Mouse (Mus musculus): ENCODE measurements around the gene Csrnp1. TPM values are rescaled to one million over a fixed set of nuclear protein-coding genes. Genes with fewer than 3 reads are reported as not detected.
"Not testable (repeated sequence)": the region's sequence is repeated elsewhere in the genome, so short reads cannot be mapped to it uniquely, and the experiment has no call there.

Gene Csrnp1
- polyA plus RNA-seq, 1 experiment from 2014 or later = 4.8 TPM

GRCm38 (mm10) chr9:120013251-120013820 lies 28.9 kb upstream of the Csrnp1 start:
- H3K4me3 ChIP-seq = no peak overlapping the region
- H3K36me3 ChIP-seq (replicated peaks) = no peaks in the 10 kb centered on the region
- no peak overlapping the region for H3K27ac ChIP-seq (replicated peaks)
- H3K27me3 ChIP-seq (replicated peaks; ENCODE audit: low read depth, poor library complexity, severe bottlenecking) = peaks cover 20% of the 10 kb centered on the region
- WGBS = 72% methylated on average over 11 of the region's 11 CpGs
- peaks cover 35% of the 10 kb centered on the region for H3K4me1 ChIP-seq
- no peak for DNase-seq (ENCODE audit: low spot score)
- H3K9me3 ChIP-seq = no peaks in the 10 kb centered on the region

- DNase-seq (ENCODE audit: low spot score) = no peak
- H3K27me3 ChIP-seq (replicated peaks; ENCODE audit: low read depth, poor library complexity, severe bottlenecking) = peaks cover 20% of the 10 kb centered on the region
- 86% methylated on average over 5 of the region's 5 CpGs for WGBS
- no peak overlapping the region for H3K4me3 ChIP-seq
- peaks cover 35% of the 10 kb centered on the region for H3K4me1 ChIP-seq
- H3K9me3 ChIP-seq = 0 out of 2 replicates have a peak, but pooled peaks cover 3% of the 10 kb centered on the region
- no peaks in the 10 kb centered on the region for H3K36me3 ChIP-seq (replicated peaks)
- no peak overlapping the region for H3K27ac ChIP-seq (replicated peaks)
Observed at GRCm38 (mm10) chr9:120012781-120013180, 28.3 kb upstream of the Csrnp1 start.

- Histone ChIP-seq H3K27me3 (replicated peaks; ENCODE audit: low read depth, poor library complexity, severe bottlenecking) (peaks cover 20% of the 10 kb centered on the region), H3K4me1 (peaks cover 35% of the 10 kb centered on the region)
- WGBS = 89% methylated on average over 6 of the region's 6 CpGs
- not testable (repeated sequence) for DNase-seq (ENCODE audit: low spot score); H3K27ac ChIP-seq (replicated peaks); H3K36me3 ChIP-seq (replicated peaks); H3K9me3 ChIP-seq; H3K4me3 ChIP-seq
Observed at GRCm38 (mm10) chr9:120012161-120012560, 27.7 kb upstream of the Csrnp1 start.

GRCm38 (mm10) chr9:120011533-120011932 lies 27.1 kb upstream of the Csrnp1 start:
- Histone ChIP-seq H3K27ac (replicated peaks) (peak overlapping the region; percentile 75), H3K36me3 (replicated peaks) (no peaks in the 10 kb centered on the region), H3K4me1 (peaks cover 30% of the 10 kb centered on the region), H3K27me3 (replicated peaks; ENCODE audit: low read depth, poor library complexity, severe bottlenecking) (peaks cover 20% of the 10 kb centered on the region), H3K4me3 (peak overlapping the region; percentile 64), H3K9me3 (0 out of 2 replicates have a peak, but pooled peaks cover 5% of the 10 kb centered on the region)
- DNase-seq (ENCODE audit: low spot score) = peak; percentile 75
- WGBS = 2% methylated on average over 10 of the region's 10 CpGs

- H3K4me1 ChIP-seq = peaks cover 32% of the 10 kb centered on the region
- DNase-seq (ENCODE audit: low spot score) = peak; percentile 95
- H3K9me3 ChIP-seq = 0 out of 2 replicates have a peak, but pooled peaks cover 5% of the 10 kb centered on the region
- no peaks in the 10 kb centered on the region for H3K36me3 ChIP-seq (replicated peaks)
- H3K27ac ChIP-seq (replicated peaks) = peak overlapping the region; percentile 75
- 1% methylated on average over 60 of the region's 60 CpGs for WGBS
- H3K27me3 ChIP-seq (replicated peaks; ENCODE audit: low read depth, poor library complexity, severe bottlenecking) = peaks cover 20% of the 10 kb centered on the region
- peak overlapping the region; percentile 64 for H3K4me3 ChIP-seq
Observed at GRCm38 (mm10) chr9:120010781-120011511, 26.5 kb upstream of the Csrnp1 start.

- Histone ChIP-seq H3K36me3 (replicated peaks) (no peaks in the 10 kb centered on the region), H3K27ac (replicated peaks) (no peak overlapping the region), H3K9me3 (0 out of 2 replicates have a peak, but pooled peaks cover 5% of the 10 kb centered on the region), H3K27me3 (replicated peaks; ENCODE audit: low read depth, poor library complexity, severe bottlenecking) (peaks cover 20% of the 10 kb centered on the region), H3K4me1 (peaks cover 31% of the 10 kb centered on the region), H3K4me3 (no peak overlapping the region)
- DNase-seq (ENCODE audit: low spot score) = no peak
- WGBS = 98% methylated on average over 3 of the region's 3 CpGs
Observed at GRCm38 (mm10) chr9:120009871-120010270, 25.4 kb upstream of the Csrnp1 start.

- Histone ChIP-seq H3K36me3 (replicated peaks) (no peaks in the 10 kb centered on the region), H3K4me3 (no peak overlapping the region), H3K9me3 (0 out of 2 replicates have a peak, but pooled peaks cover 5% of the 10 kb centered on the region), H3K27ac (replicated peaks) (no peak overlapping the region), H3K4me1 (peaks cover 27% of the 10 kb centered on the region), H3K27me3 (replicated peaks; ENCODE audit: low read depth, poor library complexity, severe bottlenecking) (peaks cover 20% of the 10 kb centered on the region)
- 82% methylated on average over 7 of the region's 7 CpGs for WGBS
- no peak for DNase-seq (ENCODE audit: low spot score)
Observed at GRCm38 (mm10) chr9:120009226-120009841, 24.9 kb upstream of the Csrnp1 start.

GRCm38 (mm10) chr9:120007833-120008232 lies 23.4 kb upstream of the Csrnp1 start:
- no peak overlapping the region for H3K4me3 ChIP-seq
- 0 out of 2 replicates have a peak, but pooled peaks cover 5% of the 10 kb centered on the region for H3K9me3 ChIP-seq
- 86% methylated on average over 1 of the region's 1 CpGs for WGBS
- no peak overlapping the region for H3K27ac ChIP-seq (replicated peaks)
- peaks cover 15% of the 10 kb centered on the region for H3K27me3 ChIP-seq (replicated peaks; ENCODE audit: low read depth, poor library complexity, severe bottlenecking)
- H3K36me3 ChIP-seq (replicated peaks) = no peaks in the 10 kb centered on the region
- no peak for DNase-seq (ENCODE audit: low spot score)
- H3K4me1 ChIP-seq = peaks cover 20% of the 10 kb centered on the region

- Histone ChIP-seq H3K36me3 (replicated peaks) (no peaks in the 10 kb centered on the region), H3K27me3 (replicated peaks; ENCODE audit: low read depth, poor library complexity, severe bottlenecking) (0 out of 2 replicates have a peak, but pooled peaks cover 8% of the 10 kb centered on the region), H3K27ac (replicated peaks) (no peak overlapping the region), H3K4me3 (no peak overlapping the region), H3K4me1 (peaks cover 22% of the 10 kb centered on the region), H3K9me3 (0 out of 2 replicates have a peak, but pooled peaks cover 5% of the 10 kb centered on the region)
- DNase-seq (ENCODE audit: low spot score) = no peak
- WGBS = 71% methylated on average over 3 of the region's 3 CpGs
Observed at GRCm38 (mm10) chr9:120005936-120006335, 21.5 kb upstream of the Csrnp1 start.

GRCm38 (mm10) chr9:120002893-120003292 lies 18.4 kb upstream of the Csrnp1 start:
- Histone ChIP-seq H3K27ac (replicated peaks) (peak overlapping the region; percentile 30; the same call in 1 of the 2 replicates), H3K9me3 (0 out of 2 replicates have a peak, but pooled peaks cover 3% of the 10 kb centered on the region), H3K36me3 (replicated peaks) (no peaks in the 10 kb centered on the region), H3K27me3 (replicated peaks; ENCODE audit: low read depth, poor library complexity, severe bottlenecking) (0 out of 2 replicates have a peak, but pooled peaks cover 3% of the 10 kb centered on the region), H3K4me3 (no peak overlapping the region), H3K4me1 (peaks cover 17% of the 10 kb centered on the region)
- DNase-seq (ENCODE audit: low spot score) = no peak
- WGBS = 83% methylated on average over 5 of the region's 5 CpGs

- peak overlapping the region; percentile 56 for H3K4me3 ChIP-seq
- H3K4me1 ChIP-seq = peaks cover 17% of the 10 kb centered on the region
- WGBS = 10% methylated on average over 31 of the region's 31 CpGs
- H3K36me3 ChIP-seq (replicated peaks) = no peaks in the 10 kb centered on the region
- peak; percentile 91 for DNase-seq (ENCODE audit: low spot score)
- peak overlapping the region; percentile 82 for H3K27ac ChIP-seq (replicated peaks)
- 0 out of 2 replicates have a peak, but pooled peaks cover 3% of the 10 kb centered on the region for H3K27me3 ChIP-seq (replicated peaks; ENCODE audit: low read depth, poor library complexity, severe bottlenecking)
- H3K9me3 ChIP-seq = no peaks in the 10 kb centered on the region
Observed at GRCm38 (mm10) chr9:120001945-120002725, 17.7 kb upstream of the Csrnp1 start.

- Histone ChIP-seq H3K27ac (replicated peaks) (no peak overlapping the region), H3K4me1 (peaks cover 14% of the 10 kb centered on the region), H3K36me3 (replicated peaks) (no peaks in the 10 kb centered on the region), H3K9me3 (no peaks in the 10 kb centered on the region), H3K4me3 (no peak overlapping the region), H3K27me3 (replicated peaks; ENCODE audit: low read depth, poor library complexity, severe bottlenecking) (0 out of 2 replicates have a peak, but pooled peaks cover 3% of the 10 kb centered on the region)
- 76% methylated on average over 5 of the region's 5 CpGs for whole genome bisulfite sequencing
- no peak for DNase-seq (ENCODE audit: low spot score)
Observed at GRCm38 (mm10) chr9:120000761-120001160, 16.3 kb upstream of the Csrnp1 start.
